Mouse (Mus musculus) left cerebral cortex, postnatal 14 days (tissue): ENCODE data around the gene Atp2b2. TPM values are rescaled to one million over a fixed set of nuclear protein-coding genes. Genes with fewer than 3 reads are reported as not detected.
A peak's percentile ranks its signal among the peaks of the same experiment; 100 is the strongest.

Experiments
- DNase-seq, 2 experiments: peaks; one replicate each; pipeline ENCODE4 v3.0.0; 2021 to 2022; ENCODE audit warnings: low spot score in 2 of 2, mixed read lengths in 1 of 2
- intact Hi-C: fragments of 180-260 bp; cut with DNase I; formaldehyde crosslinking; loops from one replicate; pipeline ENCODE4 v1.15.1; 2025
- total RNA-seq, 2 experiments: library from RNA; stranded (reverse); gene quantifications; 2 replicates each; pipeline ENCODE4 v1.2.3; 2021

Atp2b2 gene
- total RNA-seq, 2 experiments from 2014 or later: 603 to 682 TPM

DNA sequence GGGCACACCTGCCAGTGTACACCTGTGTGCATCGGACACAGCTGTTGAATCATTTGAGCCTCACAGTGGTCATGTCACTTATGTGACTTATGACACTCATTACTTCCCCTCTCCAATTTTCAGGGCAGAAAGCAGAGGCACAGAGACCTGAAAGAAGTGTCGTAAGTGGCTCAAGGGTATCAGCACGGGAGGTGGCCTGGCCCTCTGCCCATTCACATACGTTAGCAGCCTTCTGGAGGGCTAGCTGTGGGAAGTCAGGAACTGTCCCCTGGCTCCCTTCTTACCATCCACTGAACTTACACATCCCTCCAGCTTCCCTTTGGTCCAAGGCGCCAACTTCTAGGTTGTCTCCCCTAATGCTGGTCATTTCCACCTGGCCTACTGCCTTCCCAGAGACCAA is 132.6 kb downstream of the Atp2b2 start:
- intact Hi-C loops: no loop called here
- DNase-seq: no peak

DNA sequence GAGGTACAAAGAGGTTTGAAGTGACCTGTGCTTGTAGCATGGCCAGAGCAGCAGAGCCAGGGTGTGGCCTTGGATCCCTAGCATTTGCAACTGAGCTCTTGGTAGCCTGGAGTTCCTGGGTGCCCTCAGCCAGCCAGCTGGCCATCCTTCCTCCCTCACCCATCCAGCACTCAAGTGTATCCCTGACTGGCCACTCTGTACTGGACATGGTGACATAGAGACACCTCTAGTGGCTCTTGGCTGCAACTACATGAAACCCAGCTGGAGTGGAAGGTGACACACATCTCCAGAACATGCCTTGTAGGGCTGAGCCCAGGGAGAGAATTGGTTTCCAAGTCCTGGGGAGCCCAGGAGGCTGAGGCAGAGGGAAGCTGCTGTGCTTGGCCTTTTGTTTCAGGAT is 134.3 kb downstream of the Atp2b2 start:
- intact Hi-C loops: no loop called here
- no peak for DNase-seq

DNA sequence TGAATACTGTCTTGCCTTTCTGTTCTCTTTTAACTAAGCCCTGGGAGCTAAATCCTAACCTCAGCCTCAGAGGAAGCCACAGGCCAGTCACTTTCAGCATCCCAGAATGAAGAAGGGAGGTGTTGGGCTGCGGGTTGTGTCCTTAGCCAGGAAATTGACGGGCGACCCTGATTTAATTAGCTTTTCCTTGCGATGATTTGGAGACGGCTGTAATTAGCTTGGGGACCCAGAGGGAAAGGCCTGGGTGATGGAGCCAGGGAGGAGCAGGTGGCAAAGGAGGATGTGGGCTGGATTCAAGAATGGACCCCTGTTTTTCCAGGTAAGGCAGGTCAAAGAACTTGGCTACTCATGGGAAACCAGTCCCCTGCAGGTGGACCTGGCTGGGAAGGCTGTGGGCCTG is 138.0 kb downstream of the Atp2b2 start:
- intact Hi-C loops: no loop called here
- no peak for DNase-seq

DNA sequence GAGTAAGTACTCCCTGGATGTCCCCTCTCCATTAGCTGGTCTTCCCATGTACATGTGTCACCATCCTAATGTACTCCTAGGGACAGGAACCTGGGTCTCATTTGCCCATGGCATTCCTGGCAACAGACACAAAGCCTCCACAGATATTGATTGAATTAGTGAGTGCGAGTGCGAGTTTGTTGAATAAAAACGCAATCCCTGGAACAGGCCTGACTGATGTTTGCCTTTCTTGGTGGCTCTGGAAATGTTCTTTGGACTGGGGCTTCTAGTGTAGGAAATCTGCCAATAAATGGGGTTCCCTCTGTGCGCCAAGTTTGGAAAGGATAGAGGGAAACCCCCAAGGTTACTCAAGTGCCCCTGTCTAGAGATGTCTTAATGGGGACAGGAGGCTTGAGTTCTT is 146.4 kb downstream of the Atp2b2 start:
- intact Hi-C loops: no loop called here
- DNase-seq: no peak

DNA sequence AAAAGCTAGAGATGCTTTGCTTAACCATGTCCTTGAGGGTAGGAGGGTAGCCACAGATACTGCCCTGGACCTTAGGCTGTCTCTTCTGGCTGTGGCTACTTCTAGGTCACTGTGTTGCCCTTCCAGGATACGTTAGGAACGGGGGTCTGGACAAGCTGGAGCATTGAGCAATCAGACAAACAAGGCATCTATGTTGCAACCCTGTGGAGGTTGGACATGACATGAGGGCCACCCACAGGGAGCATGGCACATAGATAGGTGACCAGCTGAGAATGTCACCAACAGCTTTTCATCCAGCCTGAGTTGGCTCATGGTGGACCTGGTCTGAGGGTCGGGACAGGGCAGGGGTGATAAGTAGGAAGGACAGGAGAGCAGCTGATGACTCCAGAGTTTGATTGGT is 148.4 kb downstream of the Atp2b2 start:
- intact Hi-C loops: no loop called here
- DNase-seq: no peak

DNA sequence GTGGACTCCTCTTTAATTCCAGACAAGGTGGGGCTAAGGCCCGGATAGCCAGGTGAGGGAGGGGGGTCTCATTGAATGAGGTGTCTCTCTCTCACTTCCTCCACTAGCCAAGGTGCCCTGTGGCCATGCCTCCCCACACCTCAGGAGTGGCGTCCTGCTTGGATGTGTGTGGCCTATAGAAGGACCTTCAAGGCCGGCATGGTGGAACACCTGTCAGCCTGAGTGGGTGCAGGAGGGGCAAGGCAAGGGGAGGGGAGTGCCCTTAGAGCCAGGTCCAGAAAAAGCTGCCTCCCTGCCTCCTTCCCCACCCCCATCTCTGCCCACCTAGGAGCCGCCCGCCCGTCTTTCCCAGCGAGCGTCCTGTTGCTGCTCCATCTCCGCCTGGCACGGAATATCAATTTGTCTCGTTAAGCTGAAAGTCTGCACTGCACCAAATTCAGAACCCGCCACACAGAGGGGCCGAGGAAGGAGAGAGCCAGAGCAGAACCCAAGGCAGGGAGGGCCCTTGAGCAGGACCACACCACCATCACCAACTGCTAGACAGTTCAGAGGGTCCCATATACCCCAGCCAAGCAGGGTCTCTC is 150.2 kb downstream of the Atp2b2 start:
- intact Hi-C loops: no loop called here
- DNase-seq: no peak

DNA sequence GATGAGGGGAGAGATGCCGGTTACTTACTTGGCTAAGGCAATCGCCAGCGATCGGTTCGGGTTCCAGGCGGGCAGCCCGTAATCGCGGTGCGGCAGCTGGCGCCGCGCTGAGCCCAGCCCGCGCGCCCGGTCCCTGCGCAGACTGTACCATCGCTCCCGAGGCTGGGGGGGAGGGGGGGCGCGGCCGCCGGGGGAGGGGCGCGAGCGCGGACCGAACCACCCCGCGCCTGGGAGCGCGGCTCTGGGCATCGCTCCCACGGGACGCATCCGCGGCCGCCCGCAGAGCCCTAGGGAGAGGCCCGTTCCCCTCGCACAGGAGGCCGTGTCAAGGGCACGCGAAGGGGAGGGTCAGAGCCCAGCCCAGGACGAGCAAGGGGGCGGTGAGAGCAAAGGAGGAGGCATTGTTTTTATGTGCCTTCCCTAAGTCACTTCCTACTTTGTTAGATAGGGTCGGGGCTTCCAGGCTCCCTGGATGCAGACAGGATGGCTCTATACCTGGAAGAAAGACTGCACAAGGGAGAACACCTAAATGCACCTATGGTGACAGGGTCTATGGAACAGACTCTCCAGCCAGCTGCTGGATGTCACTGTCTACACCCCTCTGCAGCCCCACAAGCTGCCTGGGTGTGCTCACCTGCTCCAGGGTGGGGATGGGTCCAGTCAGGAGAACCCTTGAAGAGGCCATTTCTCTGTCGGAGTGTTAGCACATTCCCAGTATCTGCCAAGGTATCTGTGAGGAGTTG is 151.0 kb downstream of the Atp2b2 start:
- intact Hi-C loops: no loop called here
- peak; percentile 61 to 68 for DNase-seq

DNA sequence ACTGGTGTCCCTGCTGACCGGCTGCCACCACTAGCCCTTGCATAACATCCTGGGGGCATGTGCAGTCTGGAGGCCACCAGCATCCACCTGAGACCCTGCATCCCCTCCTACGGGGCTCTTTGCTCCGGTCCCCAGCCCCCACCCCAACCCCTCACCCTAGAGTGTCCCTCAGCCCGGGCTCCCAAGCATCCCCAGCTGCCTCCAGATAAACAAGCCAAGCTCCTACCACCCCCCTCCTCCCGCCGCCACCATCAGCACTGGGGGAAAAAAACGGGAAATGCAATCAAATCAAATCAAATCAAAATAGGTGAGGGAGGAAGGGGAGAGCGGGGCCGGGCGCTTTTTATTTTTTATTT is 151.6 kb downstream of the Atp2b2 start:
- intact Hi-C loops: no loop called here
- no peak for DNase-seq

DNA sequence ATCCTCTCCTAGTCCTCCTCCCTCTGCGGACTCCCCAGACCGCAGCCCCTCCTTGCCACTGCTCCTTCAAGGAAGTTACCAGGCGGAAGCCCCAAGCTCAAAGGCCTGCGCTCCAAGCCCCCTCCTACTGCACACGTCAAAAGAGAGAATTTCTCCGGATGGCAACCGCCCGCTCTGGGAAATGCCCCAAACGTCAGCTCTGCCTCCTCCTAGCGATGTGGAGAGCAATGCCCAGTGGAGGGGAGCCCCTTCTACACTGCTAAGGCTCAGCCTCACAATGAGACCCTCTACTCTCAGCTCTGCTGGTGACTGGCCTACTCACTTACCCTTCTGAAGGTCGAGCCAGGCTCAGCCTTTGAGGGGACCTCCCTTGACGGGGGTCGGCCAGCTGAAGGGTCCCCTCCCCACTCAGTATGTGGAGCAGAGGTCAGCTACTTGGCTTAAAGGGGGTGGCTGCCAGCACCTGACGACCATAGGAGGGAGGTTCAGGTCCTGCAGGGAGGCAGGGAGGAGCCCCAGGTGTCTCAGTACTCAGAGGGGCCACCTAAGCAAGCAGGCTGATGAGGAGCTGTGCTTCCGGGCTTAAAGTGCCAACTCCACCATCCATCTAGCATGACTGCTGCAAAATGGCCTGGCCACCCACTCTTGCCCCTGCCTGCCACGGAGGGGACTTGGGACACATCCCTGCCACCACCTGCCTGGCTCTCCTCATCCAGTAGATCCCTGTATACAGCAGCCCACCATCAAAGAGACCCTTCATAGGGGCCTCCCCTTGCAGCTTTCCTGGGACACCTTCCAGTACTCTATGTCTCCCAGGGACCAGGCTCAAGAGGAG is 152.2 kb downstream of the Atp2b2 start:
- peak; percentile 56 to 64 for DNase-seq
- intact Hi-C loops: no loop called here

DNA sequence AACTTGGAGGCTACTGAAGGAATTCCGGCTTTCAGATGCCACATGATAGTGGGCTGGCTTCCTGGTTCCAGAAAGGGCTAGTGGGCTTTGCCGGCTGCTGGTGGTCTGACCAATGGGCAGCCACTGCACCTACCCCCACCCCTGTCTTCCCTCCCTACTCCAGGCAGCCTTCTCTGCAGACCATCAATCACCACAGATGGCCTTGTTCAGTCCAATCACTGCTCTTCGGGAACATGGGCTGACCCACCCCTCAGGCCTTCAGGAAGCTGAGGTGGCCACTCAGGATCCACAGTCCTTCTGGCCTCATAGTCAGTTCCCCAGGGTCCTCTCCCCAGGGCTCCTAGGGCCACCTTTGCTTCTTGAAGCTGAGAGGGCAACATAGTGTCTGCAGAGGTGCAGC is 153.2 kb downstream of the Atp2b2 start:
- no peak for DNase-seq
- intact Hi-C loops: no loop called here

DNA sequence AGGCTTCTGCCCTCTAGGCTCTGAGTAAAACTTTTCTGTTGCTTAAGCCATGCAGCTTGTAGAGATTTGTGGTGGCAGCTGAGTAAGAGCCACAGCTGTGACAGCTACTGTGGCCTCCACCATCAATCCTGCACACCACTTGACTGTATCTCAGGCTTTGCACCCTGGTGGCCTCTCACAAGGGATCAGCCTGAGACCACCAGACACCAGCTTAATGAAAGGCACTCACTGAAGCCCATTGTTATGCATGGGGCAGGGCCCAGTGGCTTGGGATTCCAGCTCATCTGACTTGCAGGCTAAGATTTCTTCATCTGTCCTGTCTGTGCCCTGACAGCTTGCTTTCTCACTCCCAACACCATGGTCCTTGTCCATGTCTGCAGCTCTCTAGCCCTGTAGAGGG is 155.5 kb downstream of the Atp2b2 start:
- intact Hi-C loops: no loop called here
- no peak for DNase-seq

DNA sequence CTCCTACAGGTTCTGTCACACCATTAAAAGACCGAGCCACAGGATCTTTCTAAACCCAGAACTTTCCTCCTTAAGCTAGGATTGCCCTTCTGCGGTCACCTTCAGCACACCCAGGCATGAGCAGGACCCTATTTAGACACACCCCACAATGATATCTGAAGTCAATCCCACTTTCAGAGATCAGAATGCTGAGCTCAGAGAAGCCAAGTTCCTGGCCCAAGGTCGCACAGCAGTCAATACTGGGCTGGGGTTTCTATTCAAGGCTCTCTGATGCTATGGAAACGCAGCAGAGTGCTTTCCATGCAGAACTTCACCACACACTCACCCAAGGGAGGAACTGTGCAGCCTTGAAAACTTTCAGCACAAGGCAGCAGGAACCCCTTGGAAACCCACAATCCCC is 157.6 kb downstream of the Atp2b2 start:
- intact Hi-C loops: no loop called here
- no peak for DNase-seq

DNA sequence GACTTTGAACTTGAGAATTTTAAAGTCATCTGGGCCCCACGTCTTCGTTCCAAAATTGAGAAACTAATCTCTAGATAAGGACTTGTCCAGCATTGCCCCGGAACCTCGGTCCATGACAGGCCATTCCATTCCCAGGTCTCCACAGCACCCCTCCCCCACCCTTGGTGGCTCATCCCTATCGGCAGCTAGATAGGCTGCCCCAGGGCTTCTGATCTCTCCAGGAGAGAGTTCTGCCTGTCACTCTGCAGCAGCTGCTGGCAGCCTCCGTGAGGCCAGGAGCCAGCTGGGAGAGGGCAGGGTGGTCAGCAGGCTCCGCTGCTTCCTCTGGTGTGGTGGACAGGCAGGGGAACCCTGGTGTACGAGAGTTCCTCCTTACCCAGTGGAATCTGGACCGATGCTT is 159.2 kb downstream of the Atp2b2 start:
- no peak for DNase-seq
- intact Hi-C loops: no loop called here

DNA sequence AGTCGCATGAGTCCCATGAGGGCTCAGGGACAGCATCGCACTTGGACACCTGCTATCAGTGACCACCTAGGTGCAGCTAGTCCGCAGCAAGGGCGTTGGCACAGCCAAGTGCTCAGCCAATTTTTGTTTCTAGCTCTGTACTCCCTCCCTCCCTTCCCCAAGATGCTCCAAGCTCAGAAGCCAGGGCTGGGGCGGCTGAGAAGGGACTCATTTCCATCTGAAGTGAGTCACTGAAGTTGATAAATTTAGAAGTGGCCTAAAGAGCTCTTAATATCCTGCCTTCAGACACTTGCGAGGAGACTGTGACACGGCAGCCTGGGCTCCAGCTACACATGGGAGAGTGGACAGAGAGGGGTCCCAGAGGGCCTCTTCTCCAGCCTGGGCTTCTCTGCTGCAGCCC is 160.0 kb downstream of the Atp2b2 start:
- intact Hi-C loops: no loop called here
- peak; percentile 40 to 52 for DNase-seq

DNA sequence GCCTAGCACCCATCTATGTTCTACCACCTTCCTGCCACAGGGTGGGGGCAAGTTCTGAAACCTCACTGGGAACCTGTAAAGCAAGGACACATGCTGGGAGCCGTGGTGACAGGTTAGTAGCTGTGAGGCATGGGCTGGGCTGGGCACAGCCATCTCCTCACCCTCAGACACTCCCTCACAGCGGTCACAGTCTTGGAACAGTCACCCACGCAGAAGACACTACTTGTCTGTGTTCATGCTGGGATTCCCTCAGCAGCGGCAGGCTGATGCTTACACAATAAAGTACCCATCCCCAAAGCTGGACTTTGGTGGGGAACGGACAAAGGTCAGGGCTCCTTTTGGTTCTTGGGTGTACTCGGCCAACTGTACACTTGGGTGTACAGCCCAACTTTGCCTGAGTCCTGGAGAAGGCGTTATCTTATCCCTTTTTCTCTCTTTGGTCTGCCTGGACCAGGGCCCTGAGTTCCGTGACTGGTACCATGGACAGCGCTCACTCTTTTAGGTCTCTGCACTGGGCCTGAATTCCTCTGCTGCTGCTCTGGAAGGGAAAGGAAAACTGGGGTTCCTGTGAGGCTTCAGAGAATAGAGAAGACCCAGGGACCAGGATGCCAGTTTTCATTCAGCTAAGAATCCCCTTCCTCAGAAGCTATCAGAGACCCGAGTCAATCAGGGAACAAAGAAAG is 160.7 kb downstream of the Atp2b2 start:
- DNase-seq: peak in 1 of 2 experiments; percentile 35
- intact Hi-C loops: no loop called here

DNA sequence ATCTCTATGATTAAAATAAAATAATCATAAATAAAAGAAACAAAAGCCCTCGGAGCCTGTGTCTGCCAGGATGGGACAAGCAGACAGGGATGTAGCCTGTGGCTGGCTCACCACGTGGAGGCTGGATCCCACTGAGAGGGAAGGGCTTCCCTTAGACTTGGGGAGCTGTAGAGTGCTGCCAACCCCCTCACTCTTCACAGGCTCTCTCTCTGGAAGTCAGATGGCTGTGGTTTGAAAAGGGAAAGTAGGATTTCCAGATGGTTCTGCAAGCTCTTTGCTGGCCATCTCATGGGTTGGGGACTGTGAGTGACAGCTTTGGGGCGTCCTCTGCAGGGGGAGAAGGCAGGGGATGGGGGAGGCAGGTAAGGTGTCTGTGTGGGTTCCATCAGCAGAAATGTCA is 163.0 kb downstream of the Atp2b2 start:
- DNase-seq: peak in 1 of 2 experiments; percentile 46

DNA sequence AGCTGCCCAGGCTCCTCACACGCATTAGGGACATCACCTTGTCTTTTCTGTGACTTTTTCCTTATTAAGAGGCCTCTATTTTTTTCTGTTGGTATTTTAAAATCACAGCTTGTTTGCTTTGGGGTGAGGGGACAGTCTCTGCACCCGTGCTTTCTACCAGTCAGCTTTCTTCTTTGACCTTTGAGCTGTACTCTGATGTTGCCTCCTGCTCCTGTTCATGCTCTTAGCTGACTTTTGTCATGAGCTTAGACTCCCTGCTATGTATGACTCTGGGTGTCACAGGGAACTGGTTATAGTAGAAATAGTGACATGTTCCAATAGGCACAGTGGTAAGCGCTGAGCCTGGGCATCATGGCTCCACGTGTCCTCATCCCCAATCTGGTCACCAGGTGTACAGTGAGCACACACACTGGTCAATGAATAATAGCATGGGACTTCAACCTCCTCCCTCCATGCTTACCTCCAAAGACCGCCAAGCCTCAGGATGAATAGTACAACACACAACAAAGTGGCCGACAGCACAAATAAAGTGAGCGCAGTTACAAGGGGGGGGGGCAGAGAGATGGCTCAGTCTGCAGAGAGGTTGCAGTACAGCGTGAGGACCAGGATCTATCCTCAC is 163.8 kb downstream of the Atp2b2 start:
- DNase-seq: no peak
- intact Hi-C loops: no loop called here

More for the DNA sequence above, 163.0 kb downstream of the Atp2b2 start:
- intact Hi-C loops: no loop called here

DNA sequence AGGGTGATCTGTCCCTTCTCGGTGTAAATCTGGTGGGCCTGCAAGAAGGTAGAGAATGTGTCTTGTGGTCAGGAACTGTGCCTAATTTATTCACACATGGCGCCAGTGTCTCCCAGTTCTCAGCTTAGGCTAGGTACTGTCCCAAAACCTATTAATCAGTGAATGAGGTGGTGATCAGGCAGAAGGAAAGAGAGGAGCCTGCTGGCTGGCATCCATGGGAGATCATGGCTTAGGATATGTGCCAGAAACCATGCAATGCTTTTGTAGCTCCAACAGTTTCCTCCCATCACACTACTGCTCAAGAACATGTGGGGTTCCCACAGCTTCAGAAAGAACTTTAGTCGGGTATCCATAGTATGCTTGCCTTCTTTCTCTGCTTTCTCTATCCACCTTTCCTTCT is 165.8 kb downstream of the Atp2b2 start:
- intact Hi-C loops: no loop called here
- DNase-seq: no peak

DNA sequence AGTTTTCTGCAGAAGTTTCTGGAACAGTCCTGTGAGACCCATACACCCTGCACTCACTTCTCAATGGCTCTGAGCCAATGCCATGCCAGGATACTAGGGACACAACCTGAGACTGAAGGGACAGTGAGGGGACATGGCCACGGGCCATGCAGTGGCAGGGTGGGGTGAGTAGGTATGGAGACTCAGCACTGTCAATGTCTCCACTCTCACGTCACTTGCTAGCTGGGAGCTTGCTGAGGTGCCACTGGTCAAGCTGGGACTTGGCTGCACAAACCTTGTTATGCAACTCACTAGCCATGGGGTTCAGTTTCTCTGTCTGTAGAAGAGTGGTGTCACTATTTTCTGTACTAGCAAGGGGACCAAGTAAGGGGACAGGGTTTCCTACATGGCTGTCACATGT is 167.2 kb downstream of the Atp2b2 start:
- DNase-seq: no peak
- intact Hi-C loops: no loop called here

DNA sequence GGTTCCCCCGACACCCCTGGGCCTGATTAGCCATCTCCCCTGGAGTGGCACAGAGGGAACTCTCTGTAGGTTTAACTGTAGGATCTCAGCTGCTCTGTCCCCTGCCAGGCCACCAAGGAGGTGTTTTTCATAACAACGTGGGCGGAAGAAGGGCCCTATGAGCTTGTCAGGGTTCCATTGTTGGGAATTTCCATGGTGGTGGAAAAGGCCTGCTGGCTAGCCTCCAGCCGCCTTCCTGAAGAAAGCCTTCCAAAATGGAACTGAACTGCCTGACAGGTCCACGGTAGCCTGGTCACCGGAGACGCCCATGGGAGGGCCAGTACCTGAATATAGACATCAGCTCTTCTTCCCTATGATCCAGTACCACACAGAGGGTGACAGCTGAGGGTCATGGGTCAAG is 169.8 kb downstream of the Atp2b2 start:
- no peak for DNase-seq
- intact Hi-C loops: loop anchor here (5.0 kb wide), 1 partner anchor 45 kb away; no protein-coding TSS in a partner anchor
